9 mouse cellular contexts compared by ENCODE assay signal in genomic region chr3:93014378-93014801, GRCm38 (mm10). TPM values are rescaled to one million over a fixed set of nuclear protein-coding genes. Genes with fewer than 3 reads are reported as not detected.
A peak's percentile ranks its signal among the peaks of the same experiment; 100 is the strongest.
DNase-seq lines count a peak whose midpoint lies in the region; ATAC-seq and TF ChIP-seq lines count a peak whose summit lies in the region.
"Had no signal": no experiment of that assay in that cellular context is flagged by ENCODE, and none has a peak within 500 bp of the region (broad histone marks: within the 10 kb centered on the region; RNA-seq: fewer than 3 reads in every experiment).

No protein-coding gene starts in this region.

- no peaks in the 10 kb centered on the region for H3K9me3 ChIP-seq in hindbrain, embryonic 11.5 days (ENCODE audit: control insufficient read depth, low read length)
- no peaks in the 10 kb centered on the region for H3K9me3 ChIP-seq in midbrain, embryonic 13.5 days
- no peaks in the 10 kb centered on the region for H3K9me3 ChIP-seq in stomach, embryonic 15.5 days

- peak overlapping the region; percentile 60 for H3K4me2 ChIP-seq in hindbrain, embryonic 11.5 days (replicated peaks; ENCODE audit: low read depth, low read length)
- H3K4me2 ChIP-seq in midbrain, embryonic 13.5 days (replicated peaks): peak overlapping the region; percentile 75
- peak overlapping the region; percentile 82 for H3K4me2 ChIP-seq in stomach, embryonic 15.5 days

- no peaks in the 10 kb centered on the region for H3K36me3 ChIP-seq in hindbrain, embryonic 11.5 days (ENCODE audit: control insufficient read depth, insufficient read depth, low read length)
- H3K36me3 ChIP-seq in midbrain, embryonic 13.5 days: no peaks in the 10 kb centered on the region
- H3K36me3 ChIP-seq in stomach, embryonic 15.5 days: no peaks in the 10 kb centered on the region

- WGBS in hindbrain, embryonic 11.5 days: under 1% methylated on average over 24 of the region's 24 CpGs
- WGBS in midbrain, embryonic 13.5 days: under 1% methylated on average over 24 of the region's 24 CpGs
- 1% methylated on average over 24 of the region's 24 CpGs for WGBS in stomach, embryonic 15.5 days

- H3K9ac ChIP-seq in hindbrain, embryonic 11.5 days (ENCODE audit: low read depth, low read length): peak overlapping the region; percentile 60
- peak overlapping the region; percentile 65 for H3K9ac ChIP-seq in midbrain, embryonic 13.5 days (replicated peaks)
- peak overlapping the region; percentile 32; the same call in 1 of the 2 replicates for H3K9ac ChIP-seq in stomach, embryonic 15.5 days

- ATAC-seq in hindbrain, embryonic 11.5 days (ENCODE audit: low FRiP score): peak; percentile 91
- ATAC-seq in midbrain, embryonic 13.5 days: peak; percentile 88
- ATAC-seq in stomach, embryonic 15.5 days (ENCODE audit: insufficient read depth, low FRiP score, low read depth): peak; percentile 35; the same call in 1 of the 2 replicates

- H3K4me1 ChIP-seq in embryonic fibroblast, embryonic 13.5 days (ENCODE audit: control insufficient read depth, insufficient read depth, low read length): peaks cover 9% of the 10 kb centered on the region; the same call in 1 of the 2 replicates
- no peaks in the 10 kb centered on the region for H3K4me1 ChIP-seq in hindbrain, embryonic 11.5 days (replicated peaks; ENCODE audit: control insufficient read depth, insufficient read depth, low read length)
- H3K4me1 ChIP-seq in midbrain, embryonic 13.5 days (replicated peaks): peaks cover 7% of the 10 kb centered on the region
- no peaks in the 10 kb centered on the region for H3K4me1 ChIP-seq in stomach, embryonic 15.5 days

- H3K27ac ChIP-seq in embryonic fibroblast, embryonic 13.5 days (ENCODE audit: insufficient read depth, low read length): peak overlapping the region; percentile 43; the same call in 1 of the 2 replicates
- no peak overlapping the region for H3K27ac ChIP-seq in hindbrain, embryonic 11.5 days (ENCODE audit: low read depth, low read length)
- peak overlapping the region; percentile 27; the same call in 1 of the 2 replicates for H3K27ac ChIP-seq in midbrain, embryonic 13.5 days
- H3K27ac ChIP-seq in stomach, embryonic 15.5 days: no peak overlapping the region

- peak; percentile 30; the same call in 1 of the 2 replicates for TF ChIP-seq POLR2A in embryonic fibroblast, embryonic 13.5 days (IDR thresholded peaks at IDR 0.05; ENCODE audit: low read depth, low read length)

- peak overlapping the region; percentile 13 for H3K4me3 ChIP-seq in embryonic fibroblast, embryonic 13.5 days (ENCODE audit: insufficient read depth, low read length)
- peak overlapping the region; percentile 39 for H3K4me3 ChIP-seq in hindbrain, embryonic 11.5 days (ENCODE audit: low read depth, low read length)
- H3K4me3 ChIP-seq in midbrain, embryonic 13.5 days (replicated peaks): peak overlapping the region; percentile 48
- peak overlapping the region; percentile 48 for H3K4me3 ChIP-seq in stomach, embryonic 15.5 days (replicated peaks)

- no peaks in the 10 kb centered on the region for H3K27me3 ChIP-seq in hindbrain, embryonic 11.5 days (ENCODE audit: control insufficient read depth, insufficient read depth, low read length)
- H3K27me3 ChIP-seq in midbrain, embryonic 13.5 days: peaks cover 5% of the 10 kb centered on the region; the same call in 1 of the 2 replicates
- no peaks in the 10 kb centered on the region for H3K27me3 ChIP-seq in stomach, embryonic 15.5 days (replicated peaks)

- DNase-seq in thymus, postnatal 4 days: peak; percentile 8
- no peak for DNase-seq in thymus, postnatal 0 days (ENCODE audit: low spot score)
- DNase-seq in hindbrain, embryonic 11.5 days (ENCODE audit: low spot score): peak; percentile 77
- peak; percentile 16 to 21 for DNase-seq in layer of hippocampus, postnatal 36 days
- no peak for DNase-seq in cerebellum, adult 9-10 months

- TF ChIP-seq CTCF in embryonic fibroblast, embryonic 13.5 days (IDR thresholded peaks at IDR 0.05; ENCODE audit: borderline replicate concordance, insufficient read depth, low read length): no peak

RNA-seq across cellular contexts. Expression of gene Crct1, which starts 1.1 kb away (rescaled TPM):
- 3.1 and 3.9 TPM in 2 replicates for polyA plus RNA-seq in thymus, postnatal 0 days (2015; fragmentation: Nextera tagmentation; extraction: Ambion mirVana)
- 0.74 and 1.4 TPM in 2 replicates for polyA plus RNA-seq in embryonic fibroblast, embryonic 13.5 days (2011; ENCODE audit: insufficient read length, low read depth, missing spikeins)
- polyA plus RNA-seq in hindbrain, embryonic 11.5 days (2014; fragmentation: Nextera tagmentation; extraction: Ambion mirVana): 0.59 and 0.66 TPM in 2 replicates
- total RNA-seq in layer of hippocampus, postnatal 36 days (2021): not detected
- polyA plus RNA-seq in midbrain, embryonic 13.5 days (2015; fragmentation: Nextera tagmentation; extraction: Ambion mirVana): 0.30 and 0.31 TPM in 2 replicates
- 3.0 and 22.7 TPM in 2 replicates for polyA plus RNA-seq in stomach, embryonic 15.5 days (2015; fragmentation: Nextera tagmentation; extraction: Ambion mirVana)
- polyA plus RNA-seq: spleen, adult 2 months had no signal

RNA-seq across cellular contexts. Expression of gene Lce1m, which starts 4.5 kb away (rescaled TPM):
- 0.59 and 1.0 TPM in 2 replicates for polyA plus RNA-seq in thymus, postnatal 0 days (2015; fragmentation: Nextera tagmentation; extraction: Ambion mirVana)
- polyA plus RNA-seq in embryonic fibroblast, embryonic 13.5 days (2011; ENCODE audit: insufficient read length, low read depth, missing spikeins): not detected in 2 replicates
- not detected in 2 replicates for polyA plus RNA-seq in hindbrain, embryonic 11.5 days (2014; fragmentation: Nextera tagmentation; extraction: Ambion mirVana)
- not detected for total RNA-seq in layer of hippocampus, postnatal 36 days (2021)
- not detected in 2 replicates for polyA plus RNA-seq in midbrain, embryonic 13.5 days (2015; fragmentation: Nextera tagmentation; extraction: Ambion mirVana)
- polyA plus RNA-seq in stomach, embryonic 15.5 days (2015; fragmentation: Nextera tagmentation; extraction: Ambion mirVana): not detected in 2 replicates
- polyA plus RNA-seq: spleen, adult 2 months had no signal

RNA-seq across cellular contexts. Expression of gene Lce3f, which starts 22.4 kb away (rescaled TPM):
- 0.46 TPM in 1 of 2 replicates, not detected in the other for polyA plus RNA-seq in thymus, postnatal 0 days (2015; fragmentation: Nextera tagmentation; extraction: Ambion mirVana)
- not detected in 2 replicates for polyA plus RNA-seq in embryonic fibroblast, embryonic 13.5 days (2011; ENCODE audit: insufficient read length, low read depth, missing spikeins)
- not detected in 2 replicates for polyA plus RNA-seq in hindbrain, embryonic 11.5 days (2014; fragmentation: Nextera tagmentation; extraction: Ambion mirVana)
- not detected for total RNA-seq in layer of hippocampus, postnatal 36 days (2021)
- polyA plus RNA-seq in midbrain, embryonic 13.5 days (2015; fragmentation: Nextera tagmentation; extraction: Ambion mirVana): not detected in 2 replicates
- 2.3 TPM in 1 of 2 replicates, not detected in the other for polyA plus RNA-seq in stomach, embryonic 15.5 days (2015; fragmentation: Nextera tagmentation; extraction: Ambion mirVana)
- polyA plus RNA-seq: spleen, adult 2 months had no signal

RNA-seq across cellular contexts. Expression of gene Lce3e, which starts 47.5 kb away (rescaled TPM):
- polyA plus RNA-seq in thymus, postnatal 0 days (2015; fragmentation: Nextera tagmentation; extraction: Ambion mirVana): 0.77 and 0.79 TPM in 2 replicates
- not detected in 2 replicates for polyA plus RNA-seq in embryonic fibroblast, embryonic 13.5 days (2011; ENCODE audit: insufficient read length, low read depth, missing spikeins)
- polyA plus RNA-seq in hindbrain, embryonic 11.5 days (2014; fragmentation: Nextera tagmentation; extraction: Ambion mirVana): not detected in 2 replicates
- not detected for total RNA-seq in layer of hippocampus, postnatal 36 days (2021)
- polyA plus RNA-seq in midbrain, embryonic 13.5 days (2015; fragmentation: Nextera tagmentation; extraction: Ambion mirVana): not detected in 2 replicates
- polyA plus RNA-seq in stomach, embryonic 15.5 days (2015; fragmentation: Nextera tagmentation; extraction: Ambion mirVana): 0.36 TPM in 1 of 2 replicates, not detected in the other
- polyA plus RNA-seq: spleen, adult 2 months had no signal

RNA-seq across cellular contexts. Expression of gene Gm4858, which starts 54.2 kb away (rescaled TPM):
- polyA plus RNA-seq in thymus, postnatal 0 days (2015; fragmentation: Nextera tagmentation; extraction: Ambion mirVana): 0.12 and 0.17 TPM in 2 replicates
- polyA plus RNA-seq in embryonic fibroblast, embryonic 13.5 days (2011; ENCODE audit: insufficient read length, low read depth, missing spikeins): not detected in 2 replicates
- not detected in 2 replicates for polyA plus RNA-seq in hindbrain, embryonic 11.5 days (2014; fragmentation: Nextera tagmentation; extraction: Ambion mirVana)
- total RNA-seq in layer of hippocampus, postnatal 36 days (2021): not detected
- not detected in 2 replicates for polyA plus RNA-seq in midbrain, embryonic 13.5 days (2015; fragmentation: Nextera tagmentation; extraction: Ambion mirVana)
- not detected in 2 replicates for polyA plus RNA-seq in stomach, embryonic 15.5 days (2015; fragmentation: Nextera tagmentation; extraction: Ambion mirVana)
- polyA plus RNA-seq: spleen, adult 2 months had no signal

Comparison
In these comparisons a context has a peak if more than half of its experiments do, and no peak if none do; other contexts are left out.
1. DNase-seq: peak in thymus, postnatal 4 days (single experiment), hindbrain, embryonic 11.5 days (single experiment) and layer of hippocampus, postnatal 36 days (2 of 2); none in thymus, postnatal 0 days (single experiment) and cerebellum, adult 9-10 months (single experiment).
2. H3K27ac ChIP-seq: peak in embryonic fibroblast, embryonic 13.5 days (single experiment) and midbrain, embryonic 13.5 days (single experiment); none in hindbrain, embryonic 11.5 days (single experiment) and stomach, embryonic 15.5 days (single experiment).
3. ATAC-seq: peak in every context shown above with its lines; median percentile 91 in hindbrain, embryonic 11.5 days; 88 in midbrain, embryonic 13.5 days; 35 in stomach, embryonic 15.5 days.
4. Peak in every context shown above with its lines, with median percentiles within 50 percentile points of each other: H3K4me3 ChIP-seq, H3K4me2 ChIP-seq and H3K9ac ChIP-seq.